Mouse (Mus musculus): Measurements from ENCODE around the gene Abcf2.
"Not testable (repeated sequence)": the region's sequence is repeated elsewhere in the genome, so short reads cannot be mapped to it uniquely, and the experiment has no call there.

Abcf2 gene

GRCm38 (mm10) chr5:24586547-24587199 lies 9.4 kb upstream of the Abcf2 start, which contains the start of gene Chpf2:
Gene Chpf2, plus strand, starts transcription at chr5:24586741.
- peak; percentile 60 for DNase-seq (ENCODE audit: low read depth, low spot score)

- DNase-seq (ENCODE audit: low read depth, low spot score) = no peak
Observed at GRCm38 (mm10) chr5:24586106-24586505, 8.8 kb upstream of the Abcf2 start.

- no peak for DNase-seq (ENCODE audit: low read depth, low spot score)
Observed at GRCm38 (mm10) chr5:24578109-24578963, 1.1 kb upstream of the Abcf2 start.

- DNase-seq (ENCODE audit: low read depth, low spot score) = no peak
Observed at GRCm38 (mm10) chr5:24576801-24577182, 475 bp downstream of the Abcf2 start.

GRCm38 (mm10) chr5:24575948-24576347 lies 1.3 kb downstream of the Abcf2 start:
- no peak for DNase-seq (ENCODE audit: low read depth, low spot score)

- DNase-seq (ENCODE audit: low read depth, low spot score) = no peak
Observed at GRCm38 (mm10) chr5:24556709-24557108, 20.6 kb downstream of the Abcf2 start, which contains the start of gene 4931409K22Rik. Gene 4931409K22Rik, minus strand, starts transcription at chr5:24556809.

- not testable (repeated sequence) for DNase-seq (ENCODE audit: low read depth, low spot score)
Observed at GRCm38 (mm10) chr5:24555335-24555734, 21.9 kb downstream of the Abcf2 start.

GRCm38 (mm10) chr5:24553621-24554244 lies 23.5 kb downstream of the Abcf2 start:
- no peak for DNase-seq (ENCODE audit: low read depth, low spot score)

- no peak for DNase-seq (ENCODE audit: low read depth, low spot score)
Observed at GRCm38 (mm10) chr5:24551317-24551688, 26.0 kb downstream of the Abcf2 start.

GRCm38 (mm10) chr5:24550598-24551316 lies 26.5 kb downstream of the Abcf2 start:
- DNase-seq (ENCODE audit: low read depth, low spot score) = no peak

GRCm38 (mm10) chr5:24542643-24543042 lies 34.6 kb downstream of the Abcf2 start:
- no peak for DNase-seq (ENCODE audit: low read depth, low spot score)

- DNase-seq (ENCODE audit: low read depth, low spot score) = no peak
Observed at GRCm38 (mm10) chr5:24541144-24541569, 36.1 kb downstream of the Abcf2 start.

- no peak for DNase-seq (ENCODE audit: low read depth, low spot score)
Observed at GRCm38 (mm10) chr5:24540387-24541143, 36.7 kb downstream of the Abcf2 start, which contains the start of gene Asb10. Gene Asb10, minus strand, starts transcription at chr5:24540978.

GRCm38 (mm10) chr5:24539571-24540296 lies 37.5 kb downstream of the Abcf2 start:
- DNase-seq (ENCODE audit: low read depth, low spot score) = no peak

- DNase-seq (ENCODE audit: low read depth, low spot score) = no peak
Observed at GRCm38 (mm10) chr5:24537618-24538017, 39.6 kb downstream of the Abcf2 start.

GRCm38 (mm10) chr5:24536511-24536910 lies 40.8 kb downstream of the Abcf2 start:
- DNase-seq (ENCODE audit: low read depth, low spot score) = no peak

GRCm38 (mm10) chr5:24535731-24536130 lies 41.5 kb downstream of the Abcf2 start:
- no peak for DNase-seq (ENCODE audit: low read depth, low spot score)

GRCm38 (mm10) chr5:24534292-24534691 lies 43.0 kb downstream of the Abcf2 start:
- DNase-seq (ENCODE audit: low read depth, low spot score) = no peak

GRCm38 (mm10) chr5:24533391-24533790 lies 43.9 kb downstream of the Abcf2 start:
- DNase-seq (ENCODE audit: low read depth, low spot score) = no peak

GRCm38 (mm10) chr5:24530042-24530689 lies 47.1 kb downstream of the Abcf2 start:
- peak; percentile 81 for DNase-seq (ENCODE audit: low read depth, low spot score)
